Mouse (Mus musculus) forebrain, embryonic 12.5 days (tissue): Measurements from ENCODE around the gene Itga3. TPM values are rescaled to one million over a fixed set of nuclear protein-coding genes. Genes with fewer than 3 reads are reported as not detected.

ENCODE experiments used
- ATAC-seq: fragments of 200-750 bp; cut with Nextera tagmentation; 2 replicates; pipeline ENCODE4 v1.8.0; 2017; ENCODE audit warnings: moderate TSS enrichment; ENCODE audit not compliant: low FRiP score
- H3K27ac ChIP-seq: fragments of 300-500 bp; sonication (generic); 2 replicates; pipeline ENCODE4 v1.5.1; 2016; ENCODE audit warnings: mild to moderate bottlenecking
- H3K27me3 ChIP-seq: fragments of 300-500 bp; sonication (generic); 2 replicates; pipeline ENCODE4 v1.6.1; 2016; ENCODE audit warnings: mild to moderate bottlenecking
- H3K36me3 ChIP-seq: fragments of 300-500 bp; sonication (generic); replicated peaks from 2 replicates; pipeline ENCODE4 v1.6.1; 2016; ENCODE audit warnings: mild to moderate bottlenecking
- H3K4me1 ChIP-seq: fragments of 300-500 bp; sonication (generic); 2 replicates; pipeline ENCODE4 v1.6.1; 2016
- H3K4me2 ChIP-seq: fragments of 300-500 bp; sonication (generic); 2 replicates; pipeline ENCODE4 v1.6.1; 2016; ENCODE audit warnings: mild to moderate bottlenecking, moderate library complexity
- H3K4me3 ChIP-seq: fragments of 300-500 bp; sonication (generic); replicated peaks from 2 replicates; pipeline ENCODE4 v1.5.1; 2016; ENCODE audit warnings: mild to moderate bottlenecking
- H3K9ac ChIP-seq: fragments of 300-500 bp; sonication (generic); 2 replicates; pipeline ENCODE4 v1.6.1; 2016; ENCODE audit warnings: mild to moderate bottlenecking
- H3K9me3 ChIP-seq: fragments of 300-500 bp; sonication (generic); 2 replicates; pipeline ENCODE4 v1.6.1; 2016
- WGBS: fragments of 180-500 bp; shearing (Covaris S2); methylation state at CpG from one replicate; pipeline ENCODE4 v1.1.7; 2016; 5-methylcytosine and 5-hydroxymethylcytosine counted together
- polyA plus RNA-seq: library from polyadenylated mRNA; unstranded; fragments of >200 nt; fragmentation: Nextera tagmentation; extraction: Ambion mirVana; gene quantifications from 2 replicates; pipeline ENCODE4 v1.2.1, GENCODE M21; 2016

Gene Itga3
- polyA plus RNA-seq, 1 experiment from 2014 or later = 3.8 TPM

DNA sequence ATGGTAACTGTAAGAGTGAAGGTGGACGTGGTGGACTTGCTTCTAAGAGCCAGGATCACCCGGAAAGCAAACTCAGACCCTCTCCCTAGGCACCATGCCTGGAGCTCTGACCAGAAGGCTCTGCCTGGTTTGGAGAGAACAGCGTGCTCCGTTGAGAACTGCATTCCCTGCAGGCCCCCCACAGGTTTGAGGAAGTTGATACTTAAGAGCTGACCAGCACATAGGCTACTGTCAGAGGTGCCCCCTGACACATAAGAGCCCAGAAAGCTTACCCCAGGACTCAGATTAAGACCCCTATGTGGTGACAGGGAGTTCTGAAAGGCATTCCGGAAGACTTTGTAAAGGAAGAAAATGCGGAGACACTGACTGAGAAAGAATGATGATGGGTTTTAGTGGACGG lies 11.7 kb upstream of the Itga3 start:
- ATAC-seq = no peak
- Histone ChIP-seq H3K4me2 (no peak overlapping the region), H3K9me3 (no peaks in the 10 kb centered on the region), H3K4me1 (no peaks in the 10 kb centered on the region), H3K9ac (no peak overlapping the region), H3K27me3 (no peaks in the 10 kb centered on the region), H3K4me3 (no peak overlapping the region), H3K36me3 (no peaks in the 10 kb centered on the region), H3K27ac (no peak overlapping the region)
- 61% methylated on average over 7 of the region's 7 CpGs for WGBS

DNA sequence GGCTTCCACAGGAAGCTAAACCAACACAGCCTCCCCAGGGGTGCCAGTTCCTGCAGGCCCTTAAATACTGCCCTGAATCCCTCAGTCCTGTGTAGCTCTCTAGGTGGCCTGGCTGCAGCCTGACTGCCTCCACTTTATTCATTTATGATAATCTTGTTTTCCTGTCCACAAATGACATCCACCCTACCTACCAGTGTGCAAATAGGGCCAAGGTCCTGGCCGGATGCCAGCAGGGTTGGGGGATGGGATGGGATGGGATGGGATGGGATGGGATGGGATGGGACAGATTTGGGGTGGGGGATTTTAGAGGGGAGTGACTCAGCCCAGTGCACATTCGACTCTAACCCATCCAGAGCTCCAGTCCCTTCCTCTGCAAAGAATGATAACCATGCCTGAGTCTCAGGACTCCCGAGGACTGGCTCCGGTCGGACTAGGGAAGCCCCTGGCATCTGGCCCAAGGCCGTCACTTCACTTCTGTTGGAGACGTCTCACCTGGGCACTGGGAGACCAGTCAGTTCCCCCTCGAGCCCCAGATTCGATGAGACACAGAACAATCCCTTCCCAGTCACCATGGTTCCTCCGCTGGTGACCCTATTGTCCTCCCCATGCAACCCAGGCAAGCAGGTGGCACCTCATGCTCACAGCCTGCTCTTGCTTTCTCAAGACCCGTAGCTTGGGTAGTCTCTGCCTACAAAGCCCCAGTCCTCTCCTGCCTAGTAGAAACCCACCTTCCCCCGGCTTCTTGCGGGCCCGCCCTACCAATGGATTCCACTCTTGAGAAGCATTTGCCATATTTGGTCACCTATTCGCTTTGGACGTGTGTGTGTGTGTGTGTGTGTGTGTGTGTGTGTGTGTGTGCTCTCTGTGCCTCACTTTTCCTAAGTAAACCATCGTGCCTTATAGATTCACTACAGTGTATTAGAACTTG lies 11.0 kb upstream of the Itga3 start:
- H3K4me1 ChIP-seq = no peaks in the 10 kb centered on the region
- no peak for ATAC-seq
- no peaks in the 10 kb centered on the region for H3K9me3 ChIP-seq
- no peak overlapping the region for H3K4me3 ChIP-seq
- no peaks in the 10 kb centered on the region for H3K36me3 ChIP-seq
- WGBS = 72% methylated on average over 17 of the region's 17 CpGs
- no peak overlapping the region for H3K4me2 ChIP-seq
- no peak overlapping the region for H3K9ac ChIP-seq
- H3K27ac ChIP-seq = no peak overlapping the region
- H3K27me3 ChIP-seq = no peaks in the 10 kb centered on the region

DNA sequence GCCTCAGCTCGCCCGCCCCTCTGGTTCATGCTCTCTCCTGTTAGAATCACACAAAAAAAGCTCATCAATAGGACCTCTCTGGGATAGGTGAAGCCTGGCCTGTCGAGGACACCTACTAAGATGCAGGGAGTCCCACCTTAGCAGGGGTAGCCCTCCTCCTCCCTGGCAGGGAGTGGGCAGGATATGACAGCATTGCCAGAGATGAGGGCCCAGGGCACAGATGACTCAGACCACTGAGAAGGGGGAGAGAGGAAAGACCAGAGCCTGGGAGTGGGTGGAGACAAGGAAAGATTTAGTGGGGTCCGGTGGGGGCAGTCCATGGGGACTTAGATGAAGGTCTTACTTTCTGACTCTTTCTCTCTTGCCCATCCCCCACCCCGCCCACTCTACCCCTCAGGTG lies 9.6 kb upstream of the Itga3 start:
- Histone ChIP-seq H3K9ac (no peak overlapping the region), H3K4me2 (no peak overlapping the region), H3K9me3 (no peaks in the 10 kb centered on the region), H3K4me1 (no peaks in the 10 kb centered on the region), H3K4me3 (no peak overlapping the region), H3K27ac (no peak overlapping the region), H3K27me3 (0 out of 2 replicates have a peak, but pooled peaks cover 4% of the 10 kb centered on the region), H3K36me3 (no peaks in the 10 kb centered on the region)
- no peak for ATAC-seq
- 53% methylated on average over 5 of the region's 5 CpGs for WGBS

DNA sequence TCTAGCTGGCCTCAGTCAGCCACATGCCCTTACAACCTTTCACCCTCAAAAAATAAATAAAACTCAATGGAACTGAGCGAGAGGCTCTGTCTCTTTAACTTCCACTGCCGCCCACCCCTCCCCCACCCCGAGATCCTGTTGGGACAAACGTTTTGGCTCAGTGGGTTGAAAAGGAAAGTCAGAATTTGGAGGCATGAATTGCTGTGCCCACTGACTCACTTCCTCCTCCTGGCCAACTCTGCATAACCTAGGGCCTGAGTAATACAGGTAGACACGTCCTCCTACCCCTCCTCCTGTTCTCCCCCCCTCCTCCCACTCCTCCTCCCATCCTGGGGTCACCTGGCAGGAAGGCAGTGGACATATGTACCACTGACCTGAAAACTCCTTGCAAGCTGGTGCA lies 9.1 kb upstream of the Itga3 start:
- ATAC-seq = no peak
- WGBS = 19% methylated on average over 5 of the region's 5 CpGs
- H3K27me3 ChIP-seq = 0 out of 2 replicates have a peak, but pooled peaks cover 4% of the 10 kb centered on the region
- no peak overlapping the region for H3K9ac ChIP-seq
- H3K9me3 ChIP-seq = no peaks in the 10 kb centered on the region
- no peak overlapping the region for H3K4me2 ChIP-seq
- H3K27ac ChIP-seq = no peak overlapping the region
- no peaks in the 10 kb centered on the region for H3K4me1 ChIP-seq
- no peaks in the 10 kb centered on the region for H3K36me3 ChIP-seq
- no peak overlapping the region for H3K4me3 ChIP-seq

DNA sequence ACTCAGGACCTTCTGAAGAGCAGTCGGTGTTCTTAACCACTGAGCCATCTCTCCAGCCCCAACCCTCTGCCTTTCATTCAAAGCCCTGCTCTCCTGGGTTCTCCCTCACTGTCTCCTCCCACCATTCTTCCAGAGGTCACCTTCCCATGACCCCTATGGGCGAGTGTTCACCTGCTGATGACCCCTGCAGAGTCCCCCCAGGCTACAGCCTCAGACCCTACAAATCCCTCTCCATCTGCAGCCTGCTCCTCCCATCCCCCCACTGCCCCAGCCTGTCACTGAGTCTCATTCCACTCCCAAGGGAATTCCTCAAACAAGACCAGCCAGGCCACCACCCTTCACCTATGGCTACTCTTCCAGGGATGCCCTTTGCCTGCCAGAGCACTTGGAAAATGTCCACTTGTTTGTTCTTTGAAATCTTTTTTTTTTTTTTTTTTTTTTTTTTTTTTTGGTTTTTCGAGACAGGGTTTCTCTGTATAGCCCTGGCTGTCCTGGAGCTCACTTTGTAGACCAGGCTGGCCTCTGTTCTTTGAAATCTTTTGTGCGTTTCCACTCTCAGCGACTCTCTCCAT lies 8.3 kb upstream of the Itga3 start:
- 38% methylated on average over 5 of the region's 5 CpGs for WGBS
- Histone ChIP-seq H3K36me3 (no peaks in the 10 kb centered on the region), H3K9me3 (no peaks in the 10 kb centered on the region), H3K27me3 (peaks cover 8% of the 10 kb centered on the region; the same call in 1 of the 2 replicates), H3K4me1 (no peaks in the 10 kb centered on the region), H3K9ac (no peak overlapping the region), H3K4me3 (no peak overlapping the region), H3K27ac (no peak overlapping the region), H3K4me2 (no peak overlapping the region)
- ATAC-seq = no peak

DNA sequence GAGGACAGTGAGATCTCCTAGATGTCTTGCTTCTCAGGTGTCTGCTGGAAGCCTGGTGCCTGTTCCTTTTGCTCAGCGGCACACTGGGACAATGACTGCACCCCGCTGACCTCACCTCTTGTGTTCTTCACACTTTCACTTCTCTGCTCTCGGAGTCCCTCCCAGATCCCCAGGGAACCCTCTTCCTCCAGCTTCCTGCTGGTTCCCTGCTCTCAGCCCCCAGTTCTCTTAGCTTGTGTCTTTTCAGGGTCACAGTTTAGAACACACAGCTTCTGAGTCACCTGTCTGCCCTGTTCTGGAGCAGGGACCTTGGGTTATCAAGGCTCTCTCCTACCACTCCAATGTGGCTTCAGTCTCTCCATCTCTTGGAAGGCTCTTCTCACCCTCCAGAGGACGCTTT lies 7.6 kb upstream of the Itga3 start:
- no peaks in the 10 kb centered on the region for H3K36me3 ChIP-seq
- H3K9me3 ChIP-seq = no peaks in the 10 kb centered on the region
- no peak overlapping the region for H3K27ac ChIP-seq
- no peak for ATAC-seq
- no peak overlapping the region for H3K4me2 ChIP-seq
- H3K4me1 ChIP-seq = no peaks in the 10 kb centered on the region
- H3K27me3 ChIP-seq = peaks cover 15% of the 10 kb centered on the region
- WGBS = 21% methylated on average over 4 of the region's 4 CpGs
- H3K9ac ChIP-seq = no peak overlapping the region
- H3K4me3 ChIP-seq = no peak overlapping the region

DNA sequence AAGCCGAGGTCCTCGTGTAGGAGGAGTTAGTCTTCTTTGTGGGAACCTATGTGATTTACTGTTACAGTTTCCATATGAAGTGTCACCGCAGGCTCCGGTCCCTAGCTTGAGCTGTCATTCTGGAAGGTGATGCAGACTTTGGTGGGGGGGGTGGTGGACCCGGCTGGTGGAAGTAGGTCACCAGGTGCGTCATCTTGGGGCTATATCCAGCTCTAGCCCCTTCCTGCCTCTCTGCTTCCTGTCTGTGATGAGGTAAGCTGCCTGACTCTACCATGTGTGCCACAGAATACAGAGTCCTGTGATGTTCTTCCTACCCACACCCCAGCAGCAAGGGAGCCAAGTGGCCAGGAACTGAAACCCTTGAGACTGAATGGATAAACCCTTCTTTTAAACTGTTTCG lies 6.3 kb upstream of the Itga3 start:
- Histone ChIP-seq H3K4me1 (no peaks in the 10 kb centered on the region), H3K27me3 (peaks cover 27% of the 10 kb centered on the region), H3K27ac (no peak overlapping the region), H3K9me3 (no peaks in the 10 kb centered on the region), H3K4me3 (no peak overlapping the region), H3K4me2 (no peak overlapping the region), H3K9ac (no peak overlapping the region), H3K36me3 (no peaks in the 10 kb centered on the region)
- 95% methylated on average over 7 of the region's 7 CpGs for WGBS
- no peak for ATAC-seq

DNA sequence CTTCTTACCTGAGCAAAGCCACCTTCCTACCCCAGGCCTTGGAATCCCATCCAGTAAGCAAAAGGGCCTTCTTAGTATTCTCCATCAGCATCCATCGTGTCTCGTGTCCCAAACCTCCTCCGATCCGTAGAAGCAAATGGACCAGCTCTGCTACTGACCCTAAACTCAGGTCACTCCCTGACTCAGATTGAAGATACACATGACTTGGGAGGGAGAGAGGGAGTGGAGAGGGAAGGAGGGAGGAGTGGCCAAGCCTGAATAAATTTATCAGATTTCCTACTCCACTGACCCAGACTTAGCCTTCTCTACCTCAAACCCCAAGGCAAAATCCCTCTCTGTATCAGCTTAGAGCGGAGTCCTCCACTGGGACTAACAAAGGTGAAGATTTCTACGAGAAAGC lies 4.2 kb upstream of the Itga3 start:
- Histone ChIP-seq H3K9me3 (no peaks in the 10 kb centered on the region), H3K4me1 (peaks cover 12% of the 10 kb centered on the region), H3K36me3 (no peaks in the 10 kb centered on the region), H3K9ac (no peak overlapping the region), H3K4me2 (no peak overlapping the region), H3K4me3 (no peak overlapping the region), H3K27me3 (peaks cover 47% of the 10 kb centered on the region), H3K27ac (no peak overlapping the region)
- no peak for ATAC-seq
- 83% methylated on average over 6 of the region's 6 CpGs for WGBS

DNA sequence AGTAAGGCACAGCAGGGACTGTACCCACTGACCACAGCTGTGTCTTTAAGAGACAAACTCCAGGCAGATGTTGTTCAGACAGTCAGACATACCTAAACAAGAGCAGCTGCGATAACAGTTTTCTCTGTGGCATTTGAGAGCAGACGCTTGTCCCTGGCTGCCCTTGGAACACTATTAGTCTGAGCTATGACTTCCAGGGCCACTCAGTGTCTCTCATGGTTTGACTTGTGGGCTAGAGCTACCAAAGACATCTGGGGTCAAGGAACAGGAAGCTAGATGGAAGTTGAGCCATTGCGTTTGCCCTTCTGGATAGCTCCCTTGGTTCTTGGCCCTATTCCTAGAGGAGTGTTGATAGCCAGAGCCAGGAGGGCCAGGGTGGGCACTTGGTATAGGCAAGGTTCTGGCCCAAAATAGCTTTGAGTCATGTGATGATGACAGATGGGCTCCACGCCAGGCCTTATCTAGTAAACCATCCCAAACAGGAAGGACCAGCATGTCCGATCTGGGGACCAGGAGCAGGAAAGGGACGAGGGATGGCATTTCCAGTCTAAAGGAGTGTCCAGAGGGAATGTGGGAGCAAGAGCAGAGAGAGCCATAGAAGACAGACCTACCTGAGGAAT lies 2.8 kb upstream of the Itga3 start:
- Histone ChIP-seq H3K27me3 (peaks cover 62% of the 10 kb centered on the region), H3K4me3 (no peak overlapping the region), H3K27ac (no peak overlapping the region), H3K36me3 (no peaks in the 10 kb centered on the region), H3K4me1 (peaks cover 19% of the 10 kb centered on the region), H3K9me3 (no peaks in the 10 kb centered on the region), H3K4me2 (no peak overlapping the region), H3K9ac (no peak overlapping the region)
- ATAC-seq = no peak
- WGBS = 83% methylated on average over 6 of the region's 6 CpGs

DNA sequence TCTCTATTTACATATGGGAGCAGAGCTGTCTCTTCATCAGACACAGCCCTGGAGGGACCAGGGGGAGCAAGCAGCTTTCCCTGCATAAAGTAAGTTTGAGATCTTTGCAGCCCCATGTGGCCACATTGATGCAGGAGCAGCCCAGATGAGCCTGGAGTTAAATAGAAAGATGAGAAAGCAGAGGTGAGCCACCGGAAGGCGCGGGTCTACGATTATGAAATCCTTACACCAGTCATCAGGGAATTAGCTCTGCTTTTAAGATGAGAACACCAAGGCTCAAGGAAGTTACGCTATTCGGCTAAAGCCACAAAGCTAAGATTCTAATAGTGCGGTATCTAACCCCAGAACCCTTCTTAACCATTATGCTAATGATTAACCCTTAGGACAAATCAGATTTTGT lies 1.4 kb upstream of the Itga3 start:
- no peak for ATAC-seq
- H3K27ac ChIP-seq = no peak overlapping the region
- 63% methylated on average over 7 of the region's 7 CpGs for WGBS
- no peak overlapping the region for H3K4me2 ChIP-seq
- peaks cover 19% of the 10 kb centered on the region for H3K4me1 ChIP-seq
- no peaks in the 10 kb centered on the region for H3K36me3 ChIP-seq
- H3K4me3 ChIP-seq = no peak overlapping the region
- H3K9ac ChIP-seq = no peak overlapping the region
- no peaks in the 10 kb centered on the region for H3K9me3 ChIP-seq
- H3K27me3 ChIP-seq = peaks cover 72% of the 10 kb centered on the region

DNA sequence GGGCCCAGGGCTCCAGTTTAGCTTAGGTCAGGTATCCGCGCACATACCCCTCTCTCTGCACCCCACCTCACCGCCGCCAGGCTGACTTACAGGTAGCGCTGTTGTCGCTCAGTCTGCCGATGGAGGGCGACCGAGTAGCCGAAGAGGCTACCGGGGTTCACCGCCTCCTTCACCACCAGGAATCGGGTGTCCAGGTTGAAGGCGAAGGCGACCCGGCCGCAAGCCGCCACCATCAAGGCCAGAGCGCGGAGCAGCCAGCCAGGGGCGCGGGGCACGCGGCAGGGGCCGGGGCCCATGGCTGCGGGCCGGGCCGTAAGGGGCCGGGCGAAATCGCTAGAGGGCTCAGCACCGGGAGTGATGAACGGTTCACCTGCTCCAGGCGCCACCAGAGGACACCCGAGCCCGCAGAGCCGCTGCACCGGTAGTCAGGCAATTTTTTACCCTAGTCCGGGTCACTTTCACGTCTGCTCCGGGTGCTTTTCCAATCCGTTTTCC lies 513 bp downstream of the Itga3 start:
- Histone ChIP-seq H3K27ac (peak overlapping the region; percentile 65), H3K9me3 (no peaks in the 10 kb centered on the region), H3K9ac (peak overlapping the region; percentile 69), H3K4me3 (peak overlapping the region; percentile 64), H3K27me3 (peaks cover 73% of the 10 kb centered on the region), H3K36me3 (no peaks in the 10 kb centered on the region), H3K4me1 (peaks cover 19% of the 10 kb centered on the region), H3K4me2 (peak overlapping the region; percentile 96)
- peak; percentile 78 for ATAC-seq
- under 1% methylated on average over 42 of the region's 42 CpGs for WGBS

DNA sequence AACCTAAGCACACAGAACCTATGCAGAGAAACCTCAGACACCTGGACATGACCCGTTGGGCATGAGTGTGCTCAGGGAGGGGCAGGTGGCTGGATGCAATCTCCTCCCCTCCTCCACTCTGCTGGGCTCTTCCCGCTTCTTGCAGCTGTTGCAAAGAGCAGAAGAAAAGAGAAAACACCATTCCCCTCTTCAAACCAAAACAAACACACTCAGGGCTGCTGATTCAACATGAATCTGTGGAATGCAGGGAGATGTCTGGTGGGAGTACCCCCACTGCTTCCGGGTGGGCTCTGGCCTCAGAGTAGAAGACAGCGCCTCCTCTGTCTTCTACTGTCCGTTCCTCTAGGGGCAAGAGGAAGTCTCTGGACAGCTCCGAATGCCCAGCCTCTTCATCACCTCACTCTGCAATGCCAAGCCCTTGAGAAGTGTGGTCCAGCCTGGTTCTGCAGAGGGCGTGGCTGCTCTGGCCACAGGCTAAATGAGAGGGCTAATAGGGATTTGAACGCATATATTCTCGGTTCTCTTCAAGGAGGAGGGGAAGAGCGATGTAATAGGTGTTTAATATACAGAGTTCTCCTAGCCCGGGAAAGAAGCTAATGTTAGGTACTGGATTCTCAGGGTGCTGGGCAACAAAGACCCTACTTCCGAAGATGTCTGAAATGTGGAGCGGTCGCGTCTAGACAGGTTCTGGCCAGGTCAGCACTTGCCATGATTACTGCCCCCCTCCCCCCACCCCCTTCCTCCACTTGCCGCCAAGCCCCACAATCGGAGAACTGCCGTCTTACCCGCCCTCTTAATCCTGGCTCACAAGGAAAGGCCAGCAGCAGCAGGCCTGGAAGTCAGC lies 1.2 kb downstream of the Itga3 start:
- Histone ChIP-seq H3K9me3 (no peaks in the 10 kb centered on the region), H3K9ac (peak overlapping the region; percentile 69; the same call in 1 of the 2 replicates), H3K4me3 (peak overlapping the region; percentile 64), H3K4me2 (peak overlapping the region; percentile 96), H3K36me3 (no peaks in the 10 kb centered on the region), H3K27ac (no peak overlapping the region), H3K27me3 (peaks cover 73% of the 10 kb centered on the region), H3K4me1 (peaks cover 19% of the 10 kb centered on the region)
- WGBS = 7% methylated on average over 19 of the region's 19 CpGs
- ATAC-seq = no peak
